In the genomic region with DNA sequence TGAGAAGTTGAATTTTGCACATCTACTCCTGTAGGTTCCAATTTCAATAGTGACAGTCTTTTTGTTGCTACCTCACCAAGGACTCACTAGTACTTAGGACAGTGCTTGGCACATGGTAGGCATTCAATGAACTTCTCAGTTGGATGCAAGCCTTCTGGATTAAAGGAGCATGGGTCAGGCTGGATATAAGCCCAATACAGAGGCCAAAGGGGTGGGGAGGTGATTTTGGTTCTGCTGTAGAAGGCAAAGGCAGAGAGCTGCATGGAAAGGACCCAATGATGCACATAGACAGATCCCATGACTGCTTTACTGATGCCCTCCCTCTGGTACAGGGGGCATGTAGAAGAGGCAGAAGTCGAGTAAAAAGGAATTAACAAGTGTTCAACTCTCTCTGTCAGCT, we compare ENCODE assay signal across 9 mouse cellular contexts. TPM values are rescaled to one million over a fixed set of nuclear protein-coding genes. Genes with fewer than 3 reads are reported as not detected.
DNase-seq lines count a peak whose midpoint lies in the region; ATAC-seq and TF ChIP-seq lines count a peak whose summit lies in the region.
"Had no signal": no experiment of that assay in that cellular context is flagged by ENCODE, and none has a peak within 500 bp of the region (broad histone marks: within the 10 kb centered on the region; RNA-seq: fewer than 3 reads in every experiment).

No protein-coding gene starts in this region.

- H3K4me2 ChIP-seq in forebrain, embryonic 13.5 days: peak overlapping the region; percentile 55; the same call in 1 of the 2 replicates
- no peak overlapping the region for H3K4me2 ChIP-seq in forebrain, postnatal 0 days (ENCODE audit: low read depth)
- peak overlapping the region; percentile 49 for H3K4me2 ChIP-seq in midbrain, embryonic 12.5 days (replicated peaks)
- no peak overlapping the region; the same call in 1 of the 2 replicates for H3K4me2 ChIP-seq in midbrain, embryonic 15.5 days
- H3K4me2 ChIP-seq in hindbrain, embryonic 11.5 days (replicated peaks; ENCODE audit: low read depth, low read length): peak overlapping the region; percentile 26; the same call in 1 of the 2 replicates
- peak overlapping the region; percentile 54 for H3K4me2 ChIP-seq in neural tube, embryonic 13.5 days

- H3K9ac ChIP-seq in forebrain, embryonic 13.5 days: no peak overlapping the region
- no peak overlapping the region for H3K9ac ChIP-seq in forebrain, postnatal 0 days
- H3K9ac ChIP-seq in midbrain, embryonic 12.5 days (replicated peaks): no peak overlapping the region
- no peak overlapping the region for H3K9ac ChIP-seq in midbrain, embryonic 15.5 days
- H3K9ac ChIP-seq in hindbrain, embryonic 11.5 days (ENCODE audit: low read depth, low read length): no peak overlapping the region
- no peak overlapping the region for H3K9ac ChIP-seq in neural tube, embryonic 13.5 days

- no peak for DNase-seq in forebrain, postnatal 0 days
- peak; percentile 1 for DNase-seq in hindbrain, embryonic 11.5 days (ENCODE audit: low spot score)
- DNase-seq in left cerebral cortex, postnatal 25 days (ENCODE audit: low spot score in 2 of 2): no peak
- DNase-seq: gastrocnemius, postnatal 14 days had no signal

- 39% methylated on average over 1 of the region's 1 CpGs for WGBS in forebrain, embryonic 13.5 days
- WGBS in forebrain, postnatal 0 days: 30% methylated on average over 1 of the region's 1 CpGs
- WGBS in midbrain, embryonic 12.5 days: 36% methylated on average over 1 of the region's 1 CpGs
- 43% methylated on average over 1 of the region's 1 CpGs for WGBS in midbrain, embryonic 15.5 days
- WGBS in hindbrain, embryonic 11.5 days: 25% methylated on average over 1 of the region's 1 CpGs
- WGBS in neural tube, embryonic 13.5 days: 21% methylated on average over 1 of the region's 1 CpGs

- no peak for ATAC-seq in forebrain, embryonic 13.5 days
- ATAC-seq in forebrain, postnatal 0 days: no peak
- no peak for ATAC-seq in midbrain, embryonic 12.5 days (ENCODE audit: low FRiP score, low read depth)
- ATAC-seq in midbrain, embryonic 15.5 days (replicated peaks): no peak
- no peak for ATAC-seq in hindbrain, embryonic 11.5 days (ENCODE audit: low FRiP score)
- ATAC-seq in neural tube, embryonic 13.5 days (ENCODE audit: low read depth): no peak
- ATAC-seq in monocyte, adult 5-6 weeks (replicated peaks; ENCODE audit: insufficient number of reproducible peaks, low FRiP score, low TSS enrichment, poor library complexity, severe bottlenecking): no peak

- H3K9me3 ChIP-seq in forebrain, embryonic 13.5 days (replicated peaks): no peaks in the 10 kb centered on the region
- H3K9me3 ChIP-seq in forebrain, postnatal 0 days (ENCODE audit: low read length): no peaks in the 10 kb centered on the region
- H3K9me3 ChIP-seq in midbrain, embryonic 12.5 days: no peaks in the 10 kb centered on the region
- H3K9me3 ChIP-seq in midbrain, embryonic 15.5 days: no peaks in the 10 kb centered on the region
- H3K9me3 ChIP-seq in hindbrain, embryonic 11.5 days (ENCODE audit: control insufficient read depth, low read length): no peaks in the 10 kb centered on the region
- no peaks in the 10 kb centered on the region for H3K9me3 ChIP-seq in neural tube, embryonic 13.5 days

- TF ChIP-seq CTCF in forebrain, postnatal 0 days (IDR thresholded peaks at IDR 0.05; ENCODE audit: low read depth): no peak

- intact Hi-C loops in left cerebral cortex, postnatal 25 days (cut with DNase I): no loop called here

- no peak overlapping the region for H3K27ac ChIP-seq in forebrain, embryonic 13.5 days
- H3K27ac ChIP-seq in forebrain, postnatal 0 days (ENCODE audit: low read depth, low read length): no peak overlapping the region
- H3K27ac ChIP-seq in midbrain, embryonic 12.5 days (replicated peaks): no peak overlapping the region
- no peak overlapping the region for H3K27ac ChIP-seq in midbrain, embryonic 15.5 days
- H3K27ac ChIP-seq in hindbrain, embryonic 11.5 days (ENCODE audit: low read depth, low read length): no peak overlapping the region
- H3K27ac ChIP-seq in neural tube, embryonic 13.5 days (replicated peaks): no peak overlapping the region

- H3K36me3 ChIP-seq in forebrain, embryonic 13.5 days (ENCODE audit: poor library complexity, severe bottlenecking): no peaks in the 10 kb centered on the region
- no peaks in the 10 kb centered on the region for H3K36me3 ChIP-seq in forebrain, postnatal 0 days (ENCODE audit: insufficient read depth)
- no peaks in the 10 kb centered on the region for H3K36me3 ChIP-seq in midbrain, embryonic 12.5 days
- no peaks in the 10 kb centered on the region for H3K36me3 ChIP-seq in midbrain, embryonic 15.5 days (replicated peaks)
- H3K36me3 ChIP-seq in hindbrain, embryonic 11.5 days (ENCODE audit: control insufficient read depth, insufficient read depth, low read length): no peaks in the 10 kb centered on the region
- no peaks in the 10 kb centered on the region for H3K36me3 ChIP-seq in neural tube, embryonic 13.5 days

- H3K4me3 ChIP-seq in forebrain, embryonic 13.5 days: no peak overlapping the region
- no peak overlapping the region for H3K4me3 ChIP-seq in forebrain, postnatal 0 days (ENCODE audit: low read depth, low read length)
- no peak overlapping the region for H3K4me3 ChIP-seq in midbrain, embryonic 12.5 days
- H3K4me3 ChIP-seq in midbrain, embryonic 15.5 days: no peak overlapping the region; the same call in 1 of the 2 replicates
- no peak overlapping the region for H3K4me3 ChIP-seq in hindbrain, embryonic 11.5 days (ENCODE audit: low read depth, low read length)
- no peak overlapping the region for H3K4me3 ChIP-seq in neural tube, embryonic 13.5 days

- no peaks in the 10 kb centered on the region; the same call in 1 of the 2 replicates for H3K4me1 ChIP-seq in forebrain, embryonic 13.5 days
- H3K4me1 ChIP-seq in forebrain, postnatal 0 days (ENCODE audit: insufficient read depth): no peaks in the 10 kb centered on the region
- 0 out of 2 replicates have a peak, but pooled peaks cover 2% of the 10 kb centered on the region for H3K4me1 ChIP-seq in midbrain, embryonic 12.5 days
- no peaks in the 10 kb centered on the region; the same call in 1 of the 2 replicates for H3K4me1 ChIP-seq in midbrain, embryonic 15.5 days
- H3K4me1 ChIP-seq in hindbrain, embryonic 11.5 days (replicated peaks; ENCODE audit: control insufficient read depth, insufficient read depth, low read length): no peaks in the 10 kb centered on the region
- H3K4me1 ChIP-seq in neural tube, embryonic 13.5 days (replicated peaks): peaks cover 3% of the 10 kb centered on the region; the same call in 1 of the 2 replicates

- no peaks in the 10 kb centered on the region for H3K27me3 ChIP-seq in forebrain, embryonic 13.5 days
- no peaks in the 10 kb centered on the region for H3K27me3 ChIP-seq in forebrain, postnatal 0 days (ENCODE audit: insufficient read depth, low read length)
- H3K27me3 ChIP-seq in midbrain, embryonic 12.5 days: no peaks in the 10 kb centered on the region
- no peaks in the 10 kb centered on the region for H3K27me3 ChIP-seq in midbrain, embryonic 15.5 days (replicated peaks)
- no peaks in the 10 kb centered on the region for H3K27me3 ChIP-seq in hindbrain, embryonic 11.5 days (ENCODE audit: control insufficient read depth, insufficient read depth, low read length)
- H3K27me3 ChIP-seq in neural tube, embryonic 13.5 days: no peaks in the 10 kb centered on the region

RNA-seq across cellular contexts. Expression of a gene that starts 0.8 kb away (rescaled TPM):
- 60.4 and 63.2 TPM in 2 replicates for polyA plus RNA-seq in forebrain, embryonic 13.5 days (2015; fragmentation: Nextera tagmentation; extraction: Ambion mirVana)
- 44.8 and 48.6 TPM in 2 replicates for total RNA-seq in forebrain, postnatal 0 days (2014; rRNA removed)
- polyA plus RNA-seq in forebrain, postnatal 0 days (2015; fragmentation: Nextera tagmentation; extraction: Ambion mirVana): 26.4 and 37.5 TPM in 2 replicates
- polyA plus RNA-seq in midbrain, embryonic 12.5 days (2016; fragmentation: Nextera tagmentation; extraction: Ambion mirVana): 74.2 and 80.5 TPM in 2 replicates
- 48.4 and 49.8 TPM in 2 replicates for polyA plus RNA-seq in midbrain, embryonic 15.5 days (2015; fragmentation: Nextera tagmentation; extraction: Ambion mirVana)
- 67.7 and 68.4 TPM in 2 replicates for polyA plus RNA-seq in hindbrain, embryonic 11.5 days (2014; fragmentation: Nextera tagmentation; extraction: Ambion mirVana)
- polyA plus RNA-seq in neural tube, embryonic 13.5 days (2015; fragmentation: Nextera tagmentation; extraction: Ambion mirVana): 49.5 and 56.3 TPM in 2 replicates
- 77.6 to 117 TPM (median 107 TPM) in 3 replicates for total RNA-seq in monocyte, adult 5-6 weeks (2017)
- total RNA-seq in left cerebral cortex, postnatal 25 days (2021): 10 to 100 TPM; 72.4 to 72.8 TPM

Comparison
In these comparisons a context has a peak if more than half of its experiments do, and no peak if none do; other contexts are left out.
1. H3K4me2 ChIP-seq: peak in forebrain, embryonic 13.5 days (single experiment), midbrain, embryonic 12.5 days (single experiment), hindbrain, embryonic 11.5 days (single experiment) and neural tube, embryonic 13.5 days (single experiment); none in forebrain, postnatal 0 days (single experiment) and midbrain, embryonic 15.5 days (single experiment).